ENCODE assay signal across 34 mouse cellular contexts in genomic region chr5:45438301-45438700, GRCm38 (mm10). TPM values are rescaled to one million over a fixed set of nuclear protein-coding genes. Genes with fewer than 3 reads are reported as not detected.
A peak's percentile ranks its signal among the peaks of the same experiment; 100 is the strongest.
DNase-seq lines count a peak whose midpoint lies in the region; ATAC-seq lines count a peak whose summit lies in the region.
"Had no signal": no experiment of that assay in that cellular context is flagged by ENCODE, and none has a peak within 500 bp of the region (broad histone marks: within the 10 kb centered on the region; RNA-seq: fewer than 3 reads in every experiment).

No protein-coding gene starts in this region.

- ATAC-seq in cerebellum, adult (ENCODE audit: insufficient number of reproducible peaks, low FRiP score, low TSS enrichment), result no peak
- ATAC-seq in heart, embryonic 12.5 days (ENCODE audit: insufficient number of reproducible peaks, low FRiP score), result no peak
- ATAC-seq: inflammation-experienced regulatory T-cells, adult 6 months; liver, embryonic 12.5 days; liver, postnatal 0 days had no signal

- no peak overlapping the region for H3K4me2 ChIP-seq in heart, embryonic 12.5 days
- H3K4me2 ChIP-seq: embryonic facial prominence, embryonic 15.5 days; forebrain, embryonic 12.5 days; heart, embryonic 11.5 days; hindbrain, embryonic 14.5 days; limb, embryonic 12.5 days; liver, embryonic 12.5 days; midbrain, embryonic 11.5 days; neural tube, embryonic 13.5 days; stomach, embryonic 15.5 days had no signal

- H3K9ac ChIP-seq in heart, embryonic 12.5 days, result no peak overlapping the region
- H3K9ac ChIP-seq: embryonic facial prominence, embryonic 15.5 days; forebrain, embryonic 12.5 days; forebrain, postnatal 0 days; hindbrain, embryonic 14.5 days; limb, embryonic 12.5 days; liver, embryonic 12.5 days; liver, postnatal 0 days; neural tube, embryonic 13.5 days; stomach, embryonic 15.5 days had no signal

- no peak overlapping the region for H3K27ac ChIP-seq in heart, embryonic 12.5 days (ENCODE audit: poor library complexity, severe bottlenecking)
- H3K27ac ChIP-seq: embryonic facial prominence, embryonic 10.5 days; embryonic facial prominence, embryonic 15.5 days; forebrain, embryonic 12.5 days; hindbrain, embryonic 14.5 days; limb, embryonic 12.5 days; liver, embryonic 12.5 days; neural tube, embryonic 13.5 days; stomach, embryonic 15.5 days had no signal

- DNase-seq in cerebellum, postnatal 10 days, result peak; percentile 74
- peak; percentile 77 for DNase-seq in heart, adult 11 months
- DNase-seq in retina, postnatal 1 day, result peak; percentile 34
- DNase-seq in retina, embryonic 14.5 days (ENCODE audit: low spot score), result no peak
- DNase-seq in thymus, postnatal 36 days, result no peak
- DNase-seq: adrenal gland, postnatal 25 days; forebrain, postnatal 0 days; heart, adult 18-20 months; heart, postnatal 4 days; kidney, adult 11 months; kidney, postnatal 14 days; layer of hippocampus, adult 9-11 months; liver, postnatal 0 days; lung, postnatal 36 days; right cerebral cortex, postnatal 14 days had no signal

- H3K9me3 ChIP-seq in heart, embryonic 12.5 days (replicated peaks), result no peaks in the 10 kb centered on the region
- H3K9me3 ChIP-seq: embryonic facial prominence, embryonic 10.5 days; embryonic facial prominence, embryonic 15.5 days; forebrain, embryonic 12.5 days; G1E; limb, embryonic 12.5 days; liver, embryonic 12.5 days; neural tube, embryonic 13.5 days; stomach, embryonic 15.5 days had no signal

- peaks cover 6% of the 10 kb centered on the region; the same call in 1 of the 2 replicates for H3K4me1 ChIP-seq in heart, embryonic 12.5 days (replicated peaks)
- H3K4me1 ChIP-seq: embryonic facial prominence, embryonic 15.5 days; forebrain, embryonic 12.5 days; liver, embryonic 12.5 days; neural tube, embryonic 13.5 days; stomach, embryonic 15.5 days had no signal

- H3K36me3 ChIP-seq in heart, embryonic 12.5 days, result peaks cover 40% of the 10 kb centered on the region

- WGBS in heart, embryonic 12.5 days, result 80% methylated on average over 8 of the region's 8 CpGs

- H3K27me3 ChIP-seq in heart, embryonic 12.5 days (replicated peaks), result peaks cover 5% of the 10 kb centered on the region; the same call in 1 of the 2 replicates
- H3K27me3 ChIP-seq: embryonic facial prominence, embryonic 15.5 days; forebrain, embryonic 12.5 days; limb, embryonic 12.5 days; liver, embryonic 12.5 days; neural tube, embryonic 13.5 days; stomach, embryonic 15.5 days had no signal

- H3K4me3 ChIP-seq in heart, embryonic 12.5 days, result no peak overlapping the region
- H3K4me3 ChIP-seq: embryonic facial prominence, embryonic 10.5 days; embryonic facial prominence, embryonic 15.5 days; forebrain, embryonic 12.5 days; limb, embryonic 12.5 days; liver, embryonic 12.5 days; neural tube, embryonic 13.5 days; stomach, embryonic 15.5 days had no signal

RNA-seq across cellular contexts. Expression of gene Qdpr, which starts 11.7 kb away (rescaled TPM):
- 83.9 and 89.1 TPM in 2 replicates for polyA plus RNA-seq in heart, embryonic 12.5 days (2016; fragmentation: Nextera tagmentation; extraction: Ambion mirVana)

RNA-seq across cellular contexts. Expression of gene Clrn2, which starts 15.2 kb away (rescaled TPM):
- polyA plus RNA-seq in heart, embryonic 12.5 days (2016; fragmentation: Nextera tagmentation; extraction: Ambion mirVana), result not detected in 2 replicates
- polyA plus RNA-seq: cerebellum, adult 2 months; embryonic facial prominence, embryonic 10.5 days; forebrain, embryonic 12.5 days; forebrain, postnatal 0 days; G1E; heart, embryonic 11.5 days; heart, postnatal 0 days; inflammation-experienced regulatory T-cells, adult 6 months; kidney, embryonic 14.5 days; liver, embryonic 12.5 days; liver, postnatal 0 days; lung, embryonic 16.5 days; stomach, embryonic 15.5 days; urinary bladder, adult 2 months had no signal

RNA-seq across cellular contexts. Expression of gene Lap3, which starts 54.9 kb away (rescaled TPM):
- 72.5 and 73.7 TPM in 2 replicates for polyA plus RNA-seq in heart, embryonic 12.5 days (2016; fragmentation: Nextera tagmentation; extraction: Ambion mirVana)

Comparison
In these comparisons a context has a peak if more than half of its experiments do, and no peak if none do; other contexts are left out.
1. DNase-seq: peak in cerebellum, postnatal 10 days (2 of 2), heart, adult 11 months (single experiment) and retina, postnatal 1 day (single experiment); none in retina, embryonic 14.5 days (single experiment) and thymus, postnatal 36 days (0 of 2).